Mouse (Mus musculus) forebrain, postnatal 0 days (tissue): ENCODE measurements around the gene Tspan3. TPM values are rescaled to one million over a fixed set of nuclear protein-coding genes. Genes with fewer than 3 reads are reported as not detected.

Experiments used
- ATAC-seq: fragments of 200-750 bp; cut with Nextera tagmentation; 2 replicates; pipeline ENCODE4 v1.8.0; 2017; ENCODE audit warnings: mild to moderate bottlenecking, moderate library complexity
- DNase-seq: peaks from one replicate; pipeline ENCODE4 v3.0.0-alpha.2; 2015
- H3K27ac ChIP-seq: fragments of 300-500 bp; sonication (generic); 2 replicates; pipeline ENCODE4 v1.5.1; 2014; ENCODE audit warnings: low read depth, mild to moderate bottlenecking, antibody characterized with exemption, low read length, moderate library complexity, mixed read lengths
- H3K27me3 ChIP-seq: fragments of 300-500 bp; sonication (generic); 2 replicates; pipeline ENCODE4 v1.6.1; 2014; ENCODE audit warnings: mild to moderate bottlenecking, low read length, mixed read lengths; ENCODE audit not compliant: insufficient read depth
- H3K36me3 ChIP-seq: fragments of 300-500 bp; sonication (generic); 2 replicates; pipeline ENCODE4 v1.6.1; 2014; ENCODE audit warnings: mild to moderate bottlenecking, moderate library complexity; ENCODE audit not compliant: insufficient read depth
- H3K4me1 ChIP-seq: fragments of 300-500 bp; sonication (generic); 2 replicates; pipeline ENCODE4 v1.6.1; 2014; ENCODE audit warnings: antibody characterized with exemption; ENCODE audit not compliant: insufficient read depth
- H3K4me2 ChIP-seq: fragments of 300-500 bp; sonication (generic); 2 replicates; pipeline ENCODE4 v1.6.1; 2014; ENCODE audit warnings: low read depth, mild to moderate bottlenecking, moderate library complexity
- H3K4me3 ChIP-seq: fragments of 300-500 bp; sonication (generic); 2 replicates; pipeline ENCODE4 v1.5.1; 2014; ENCODE audit warnings: low read depth, low read length, mixed read lengths
- H3K9ac ChIP-seq: fragments of 300-500 bp; sonication (generic); 2 replicates; pipeline ENCODE4 v1.6.1; 2014; ENCODE audit warnings: mild to moderate bottlenecking
- H3K9me3 ChIP-seq: fragments of 300-500 bp; sonication (generic); 2 replicates; pipeline ENCODE4 v1.6.1; 2016; ENCODE audit warnings: low read length
- CTCF ChIP-seq: sonication (generic); IDR thresholded peaks from 2 replicates; pipeline ENCODE4 v1.5.1; 2016; ENCODE audit warnings: antibody characterized with exemption, control low read depth, low read depth
- WGBS: fragments of 180-500 bp; shearing (Covaris S2); extraction: QIAGEN DNeasy Blood & Tissue Kit; methylation state at CpG from one replicate; pipeline ENCODE4 v1.1.7; 2014; 5-methylcytosine and 5-hydroxymethylcytosine counted together
- polyA plus RNA-seq: library from polyadenylated mRNA; unstranded; fragments of >200 nt; fragmentation: Nextera tagmentation; extraction: Ambion mirVana; gene quantifications from 2 replicates; pipeline ENCODE4 v1.2.1, GENCODE M21; 2015
- total RNA-seq: library from RNA; depleted of rRNA; stranded (reverse); fragments of >200 nt; gene quantifications from 2 replicates; pipeline ENCODE4 v1.2.3, GENCODE M21; 2014

The Tspan3 gene
- total and polyA plus RNA-seq, 2 experiments from 2014 or later: 430 to 649 TPM

DNA sequence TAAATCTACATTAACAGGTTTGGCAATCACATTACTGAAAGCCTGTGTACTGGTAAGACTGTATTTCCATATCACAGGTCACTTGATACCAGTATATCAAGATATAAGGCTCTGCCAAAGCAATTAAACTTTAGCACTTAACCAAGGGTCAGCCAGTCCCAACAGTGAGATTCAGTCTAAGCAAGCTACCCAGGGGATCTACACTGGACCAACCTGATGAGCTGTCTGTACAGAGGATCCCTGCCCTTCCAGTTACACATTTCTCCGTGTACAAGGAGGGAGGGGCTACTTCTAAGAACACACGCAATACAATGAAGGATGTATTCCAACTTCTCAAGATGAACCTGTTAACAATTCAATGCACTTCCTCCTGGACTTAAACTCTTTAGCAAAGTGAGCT lies 7.2 kb downstream of the Tspan3 start:
- Histone ChIP-seq H3K4me3 (no peak overlapping the region), H3K4me2 (0 out of 2 replicates have a peak overlapping the region, but pooled peaks have one; percentile 0), H3K4me1 (peaks cover 23% of the 10 kb centered on the region), H3K27me3 (no peaks in the 10 kb centered on the region), H3K27ac (no peak overlapping the region), H3K9ac (no peak overlapping the region), H3K9me3 (no peaks in the 10 kb centered on the region), H3K36me3 (no peaks in the 10 kb centered on the region)
- ATAC-seq (no peak), DNase-seq (no peak)
- WGBS: 68% methylated on average over 2 of the region's 2 CpGs
- TF ChIP-seq CTCF: no peak

DNA sequence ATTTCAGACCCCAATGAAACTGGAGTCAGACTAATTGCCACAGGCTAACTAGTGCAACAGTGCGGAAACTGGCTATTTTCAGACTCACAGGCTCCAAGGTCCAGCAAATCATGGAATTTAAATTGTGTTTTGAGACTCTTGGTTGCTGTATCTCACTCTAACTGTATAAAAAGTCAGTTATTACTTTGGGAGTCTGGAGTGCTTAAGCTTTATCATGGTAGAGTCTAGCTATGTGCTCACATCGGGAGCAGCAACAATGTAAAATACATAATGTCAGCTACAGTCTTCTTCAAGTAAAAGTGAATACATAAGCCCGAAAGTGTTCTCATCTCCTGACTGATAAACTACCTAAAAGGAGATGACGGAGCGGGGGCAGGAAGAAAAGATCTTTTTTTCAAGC lies 10.7 kb downstream of the Tspan3 start:
- Histone ChIP-seq H3K36me3 (no peaks in the 10 kb centered on the region), H3K27ac (no peak overlapping the region), H3K9me3 (no peaks in the 10 kb centered on the region), H3K4me3 (no peak overlapping the region), H3K4me1 (peaks cover 14% of the 10 kb centered on the region), H3K27me3 (no peaks in the 10 kb centered on the region), H3K4me2 (no peak overlapping the region), H3K9ac (no peak overlapping the region)
- no peak for ATAC-seq
- no peak for DNase-seq
- WGBS: 86% methylated on average over 5 of the region's 5 CpGs
- no peak for TF ChIP-seq CTCF

DNA sequence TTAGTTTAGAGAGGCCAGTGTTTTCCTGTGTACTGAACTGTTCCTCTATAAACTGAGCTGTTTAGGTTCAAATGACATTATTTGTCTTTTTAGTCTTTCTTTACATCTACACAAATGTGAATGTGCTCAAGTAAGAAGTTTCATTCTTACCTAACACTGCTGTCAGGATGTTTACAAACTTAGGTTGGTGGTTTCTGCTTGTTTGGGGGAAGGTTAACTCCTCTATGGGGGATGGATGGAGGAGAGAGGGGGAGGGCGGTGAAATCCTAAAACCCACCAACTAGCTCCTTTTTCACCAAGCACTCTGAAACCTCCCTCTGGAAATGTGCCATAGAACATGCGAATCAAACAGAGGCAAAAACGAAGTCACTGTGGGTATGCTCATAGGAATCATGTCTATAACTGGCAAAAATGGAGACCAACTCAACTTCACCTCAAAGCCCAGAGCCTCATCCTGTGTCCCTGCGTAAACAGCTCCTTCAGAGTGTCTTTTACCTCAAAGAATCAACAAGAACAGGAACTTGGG lies 12.7 kb downstream of the Tspan3 start:
- 50% methylated on average over 4 of the region's 4 CpGs for WGBS
- TF ChIP-seq CTCF: no peak
- H3K9ac ChIP-seq: no peak overlapping the region
- H3K27me3 ChIP-seq: no peaks in the 10 kb centered on the region
- no peak overlapping the region for H3K27ac ChIP-seq
- no peaks in the 10 kb centered on the region for H3K36me3 ChIP-seq
- ATAC-seq (no peak), DNase-seq (no peak)
- no peaks in the 10 kb centered on the region for H3K9me3 ChIP-seq
- no peak overlapping the region for H3K4me2 ChIP-seq
- H3K4me1 ChIP-seq: no peaks in the 10 kb centered on the region
- H3K4me3 ChIP-seq: no peak overlapping the region

DNA sequence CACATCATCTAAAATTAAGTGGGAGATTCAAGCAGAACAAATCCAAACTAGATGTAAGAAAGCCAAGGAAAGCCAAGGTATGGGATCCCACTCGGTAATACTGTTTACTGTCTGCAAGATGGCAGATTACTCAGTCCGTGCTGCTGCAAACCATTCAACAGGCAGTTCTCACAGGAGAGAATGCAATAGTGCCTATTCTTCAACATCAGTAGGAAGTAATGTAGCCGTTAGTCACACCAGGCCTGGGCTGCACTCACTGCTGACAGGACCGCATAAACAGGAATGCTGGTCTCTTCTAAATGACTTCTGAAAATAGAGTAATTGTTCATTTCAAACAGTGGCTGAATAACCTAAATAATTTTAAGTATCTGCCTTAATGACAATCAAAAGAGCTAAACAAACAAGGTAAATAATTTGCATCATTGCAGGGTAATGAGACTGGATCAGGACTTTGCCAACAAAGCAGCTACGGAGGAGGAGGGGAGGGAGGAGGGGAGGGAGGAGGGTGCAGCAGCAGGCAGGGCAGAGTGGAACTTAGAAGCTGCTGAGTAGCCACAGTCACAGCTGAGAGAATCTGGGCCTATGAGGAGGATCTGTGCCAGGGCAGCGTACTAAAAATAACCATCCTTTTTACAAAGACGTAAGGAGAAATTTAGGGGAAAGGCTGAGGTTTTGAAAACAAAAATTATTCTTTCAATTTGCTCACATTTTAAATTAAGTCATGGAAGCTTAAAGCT lies 13.4 kb downstream of the Tspan3 start:
- DNase-seq (peak; percentile 24), ATAC-seq (peak; percentile 63)
- H3K4me1 ChIP-seq: no peaks in the 10 kb centered on the region
- H3K4me3 ChIP-seq: no peak overlapping the region
- H3K27ac ChIP-seq: peak overlapping the region; percentile 45
- peaks cover under 1% of the 10 kb centered on the region; the same call in 1 of the 2 replicates for H3K36me3 ChIP-seq
- no peak overlapping the region for H3K9ac ChIP-seq
- no peak for TF ChIP-seq CTCF
- 0 out of 2 replicates have a peak overlapping the region, but pooled peaks have one; percentile 1 for H3K4me2 ChIP-seq
- no peaks in the 10 kb centered on the region for H3K9me3 ChIP-seq
- WGBS: 20% methylated on average over 7 of the region's 7 CpGs
- H3K27me3 ChIP-seq: no peaks in the 10 kb centered on the region

DNA sequence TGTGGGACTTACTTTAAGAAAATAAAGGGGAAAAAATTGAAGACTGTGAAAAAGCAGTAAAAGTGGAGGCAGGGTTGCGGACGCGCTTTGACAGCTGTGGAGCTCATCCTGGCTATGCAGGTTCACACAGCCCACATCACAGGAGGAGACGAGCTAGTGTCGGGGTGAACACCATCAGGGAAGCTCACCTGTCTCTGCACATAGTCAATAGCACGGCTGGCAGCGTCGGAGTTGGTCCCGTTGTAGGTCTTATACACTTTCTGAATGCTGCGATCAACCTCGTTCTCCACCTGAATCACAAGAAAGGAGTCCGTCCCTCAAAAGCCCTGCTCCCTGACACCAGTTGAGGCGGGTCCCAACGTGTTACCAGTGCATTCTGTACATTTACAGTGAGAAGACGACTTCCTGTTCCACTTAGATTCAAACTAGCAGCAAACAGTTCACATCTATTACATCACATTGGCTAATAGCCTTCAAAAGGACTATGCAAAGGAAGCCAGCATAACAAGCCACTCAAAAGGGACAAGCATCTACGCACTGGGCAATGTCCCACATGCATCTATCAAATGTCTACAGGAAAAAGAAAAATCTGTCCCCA lies 18.9 kb downstream of the Tspan3 start:
- Histone ChIP-seq H3K4me1 (no peaks in the 10 kb centered on the region), H3K9ac (no peak overlapping the region), H3K4me3 (no peak overlapping the region), H3K36me3 (peaks cover 37% of the 10 kb centered on the region), H3K4me2 (no peak overlapping the region), H3K9me3 (no peaks in the 10 kb centered on the region), H3K27me3 (no peaks in the 10 kb centered on the region), H3K27ac (no peak overlapping the region)
- 93% methylated on average over 16 of the region's 16 CpGs for WGBS
- DNase-seq (no peak), ATAC-seq (no peak)
- TF ChIP-seq CTCF: no peak

DNA sequence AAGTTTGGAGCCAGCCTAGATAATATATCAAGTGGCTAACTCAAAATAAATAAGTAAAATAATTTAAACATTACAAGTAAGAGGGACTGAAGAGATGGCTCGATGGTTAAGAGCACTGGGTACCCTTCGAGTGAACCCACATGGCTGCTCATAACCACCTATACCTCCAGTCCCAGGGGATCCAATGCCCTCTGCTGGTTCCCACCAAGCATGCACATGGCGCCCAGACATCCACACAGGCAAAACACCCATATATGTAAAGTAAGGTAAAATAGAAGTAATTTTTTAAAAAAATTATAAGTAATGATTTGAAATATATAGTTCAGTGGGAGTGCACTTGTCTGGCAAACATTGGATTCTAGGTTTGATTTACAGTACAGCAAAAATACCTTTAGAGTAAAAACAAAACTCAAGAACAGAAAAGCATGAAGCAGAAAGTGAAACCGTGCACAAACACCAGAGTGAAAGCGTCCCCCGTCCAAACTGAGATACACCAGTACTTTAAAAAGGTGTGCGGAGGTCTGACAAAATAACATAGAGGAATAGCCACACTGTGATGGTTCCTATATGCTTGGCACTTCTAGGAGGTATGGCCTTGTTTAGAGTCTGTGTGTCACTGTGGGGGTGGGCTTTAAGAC lies 20.8 kb downstream of the Tspan3 start:
- ATAC-seq (no peak), DNase-seq (no peak)
- Histone ChIP-seq H3K4me2 (no peak overlapping the region), H3K9ac (no peak overlapping the region), H3K27ac (no peak overlapping the region), H3K4me3 (no peak overlapping the region), H3K9me3 (no peaks in the 10 kb centered on the region), H3K4me1 (no peaks in the 10 kb centered on the region), H3K36me3 (peaks cover 43% of the 10 kb centered on the region), H3K27me3 (no peaks in the 10 kb centered on the region)
- peak; percentile 16; the same call in 1 of the 2 replicates for TF ChIP-seq CTCF
- WGBS: 93% methylated on average over 7 of the region's 7 CpGs

DNA sequence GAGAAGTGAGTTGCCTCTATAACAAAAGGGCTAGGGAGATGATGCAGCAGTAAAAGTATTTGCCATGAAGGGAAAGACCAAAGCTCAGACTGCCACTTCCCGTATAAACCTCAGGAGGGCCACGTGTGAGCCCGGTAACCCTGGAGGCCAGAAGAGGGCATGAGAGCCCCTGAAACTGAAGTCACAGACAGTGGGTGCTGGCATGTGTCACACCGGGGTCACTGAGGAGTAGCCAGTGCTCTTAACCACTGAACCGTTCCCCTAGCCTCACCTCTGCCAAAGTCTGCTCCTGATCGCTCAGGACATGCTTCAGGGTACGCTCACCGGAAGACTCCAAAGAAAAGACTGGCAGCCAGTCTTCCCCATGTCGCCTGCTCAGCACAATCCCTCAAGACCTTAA lies 23.5 kb downstream of the Tspan3 start:
- TF ChIP-seq CTCF: no peak
- H3K4me3 ChIP-seq: no peak overlapping the region
- WGBS: 88% methylated on average over 9 of the region's 9 CpGs
- DNase-seq (no peak), ATAC-seq (no peak)
- H3K36me3 ChIP-seq: peaks cover 45% of the 10 kb centered on the region
- H3K9me3 ChIP-seq: no peaks in the 10 kb centered on the region
- H3K4me2 ChIP-seq: no peak overlapping the region
- no peak overlapping the region for H3K27ac ChIP-seq
- no peak overlapping the region for H3K9ac ChIP-seq
- H3K27me3 ChIP-seq: no peaks in the 10 kb centered on the region
- H3K4me1 ChIP-seq: no peaks in the 10 kb centered on the region
